Mouse (Mus musculus) liver, embryonic 14.5 days (tissue): ENCODE data around the gene Ankk1.

ENCODE experiments used
- CTCF ChIP-seq: IDR thresholded peaks from 2 replicates; pipeline ENCODE4 v1.5.1; 2016; ENCODE audit warnings: antibody characterized with exemption, low read depth, control low read depth
- EP300 ChIP-seq: IDR thresholded peaks from 2 replicates; pipeline ENCODE4 v1.6.1; 2016; ENCODE audit warnings: antibody characterized with exemption, low read depth

DNA sequence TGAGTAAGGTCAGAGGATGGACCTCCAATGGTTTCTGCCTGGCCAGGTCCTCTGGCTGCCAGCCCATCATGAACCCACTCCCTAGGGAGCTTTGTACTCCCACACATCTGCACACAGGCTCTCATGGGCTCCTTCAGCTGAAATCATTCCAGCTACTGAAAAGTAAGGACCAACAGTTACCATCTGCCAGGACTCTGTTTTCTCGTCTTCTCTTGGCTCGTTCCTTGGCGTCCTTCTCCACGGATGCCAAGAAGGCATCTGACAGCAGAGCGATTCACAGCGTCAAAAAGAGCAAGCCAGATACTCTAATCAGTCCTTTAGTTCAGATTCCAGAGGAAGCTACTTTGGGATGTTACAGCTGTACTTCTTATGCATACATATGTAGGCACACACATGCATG is 44.1 kb upstream of the Ankk1 start:
- no peak for TF ChIP-seq CTCF
- no peak for TF ChIP-seq EP300
